In genomic region chr1:191185761-191186385, GRCm38 (mm10) we compare ENCODE assay signal across 9 mouse cellular contexts. TPM values are rescaled to one million over a fixed set of nuclear protein-coding genes. Genes with fewer than 3 reads are reported as not detected.
A peak's percentile ranks its signal among the peaks of the same experiment; 100 is the strongest.
DNase-seq lines count a peak whose midpoint lies in the region; ATAC-seq and TF ChIP-seq lines count a peak whose summit lies in the region.
"Had no signal": no experiment of that assay in that cellular context is flagged by ENCODE, and none has a peak within 500 bp of the region (broad histone marks: within the 10 kb centered on the region; RNA-seq: fewer than 3 reads in every experiment).

No protein-coding gene starts in this region.

- H3K9ac ChIP-seq in forebrain, embryonic 11.5 days (ENCODE audit: low read length), result no peak overlapping the region
- no peak overlapping the region; the same call in 1 of the 2 replicates for H3K9ac ChIP-seq in hindbrain, embryonic 16.5 days (ENCODE audit: low read depth, low read length)
- H3K9ac ChIP-seq in lung, embryonic 14.5 days, result peak overlapping the region; percentile 43
- no peak overlapping the region for H3K9ac ChIP-seq in stomach, embryonic 15.5 days

- H3K4me3 ChIP-seq in forebrain, embryonic 11.5 days (ENCODE audit: low read depth, low read length), result peak overlapping the region; percentile 46
- peak overlapping the region; percentile 55 for H3K4me3 ChIP-seq in hindbrain, embryonic 16.5 days (ENCODE audit: low read length)
- peak overlapping the region; percentile 60 for H3K4me3 ChIP-seq in lung, embryonic 14.5 days (ENCODE audit: low read depth, low read length)
- H3K4me3 ChIP-seq in stomach, embryonic 15.5 days (replicated peaks), result peak overlapping the region; percentile 56

- ATAC-seq in forebrain, embryonic 11.5 days (replicated peaks; ENCODE audit: low FRiP score), result no peak
- no peak for ATAC-seq in hindbrain, embryonic 16.5 days
- ATAC-seq in lung, embryonic 14.5 days (ENCODE audit: insufficient read depth), result no peak
- no peak for ATAC-seq in stomach, embryonic 15.5 days (ENCODE audit: insufficient read depth, low FRiP score, low read depth)

- TF ChIP-seq CTCF in lung, embryonic 14.5 days (IDR thresholded peaks at IDR 0.05; ENCODE audit: low read depth), result no peak

- peaks cover 49% of the 10 kb centered on the region for H3K27me3 ChIP-seq in forebrain, embryonic 11.5 days (ENCODE audit: control insufficient read depth, insufficient read depth, low read length)
- peaks cover 44% of the 10 kb centered on the region for H3K27me3 ChIP-seq in hindbrain, embryonic 16.5 days (replicated peaks; ENCODE audit: control insufficient read depth, insufficient read depth, low read length)
- peaks cover 52% of the 10 kb centered on the region for H3K27me3 ChIP-seq in lung, embryonic 14.5 days (ENCODE audit: insufficient read depth, low read length)
- peaks cover 45% of the 10 kb centered on the region for H3K27me3 ChIP-seq in stomach, embryonic 15.5 days (replicated peaks)

- no peak overlapping the region for H3K27ac ChIP-seq in forebrain, embryonic 11.5 days (ENCODE audit: low read depth, low read length)
- no peak overlapping the region for H3K27ac ChIP-seq in hindbrain, embryonic 16.5 days (ENCODE audit: low read depth, low read length)
- no peak overlapping the region; the same call in 1 of the 2 replicates for H3K27ac ChIP-seq in lung, embryonic 14.5 days (ENCODE audit: low read depth)
- peak overlapping the region; percentile 23; the same call in 1 of the 2 replicates for H3K27ac ChIP-seq in stomach, embryonic 15.5 days

- no peaks in the 10 kb centered on the region for H3K9me3 ChIP-seq in forebrain, embryonic 11.5 days (ENCODE audit: control insufficient read depth, low read length)
- no peaks in the 10 kb centered on the region for H3K9me3 ChIP-seq in hindbrain, embryonic 16.5 days (ENCODE audit: control insufficient read depth, low read length)
- no peaks in the 10 kb centered on the region for H3K9me3 ChIP-seq in lung, embryonic 14.5 days (ENCODE audit: low read depth, low read length)
- H3K9me3 ChIP-seq in stomach, embryonic 15.5 days, result no peaks in the 10 kb centered on the region

- no peaks in the 10 kb centered on the region for H3K36me3 ChIP-seq in forebrain, embryonic 11.5 days (ENCODE audit: control insufficient read depth, insufficient read depth, low read length)
- H3K36me3 ChIP-seq in hindbrain, embryonic 16.5 days (ENCODE audit: control insufficient read depth, insufficient read depth, low read length), result no peaks in the 10 kb centered on the region
- no peaks in the 10 kb centered on the region for H3K36me3 ChIP-seq in lung, embryonic 14.5 days (ENCODE audit: insufficient read depth)
- H3K36me3 ChIP-seq in stomach, embryonic 15.5 days, result no peaks in the 10 kb centered on the region

- peaks cover 14% of the 10 kb centered on the region for H3K4me1 ChIP-seq in forebrain, embryonic 11.5 days (replicated peaks; ENCODE audit: control insufficient read depth, insufficient read depth, low read length)
- H3K4me1 ChIP-seq in hindbrain, embryonic 16.5 days (ENCODE audit: control insufficient read depth, insufficient read depth, low read depth, low read length), result peaks cover 29% of the 10 kb centered on the region
- peaks cover 21% of the 10 kb centered on the region for H3K4me1 ChIP-seq in lung, embryonic 14.5 days (ENCODE audit: insufficient read depth)
- peaks cover 42% of the 10 kb centered on the region for H3K4me1 ChIP-seq in stomach, embryonic 15.5 days

- DNase-seq in adrenal gland, postnatal 10 days, result peak; percentile 19
- no peak for DNase-seq in adrenal gland, adult 2 months
- peak; percentile 58 for DNase-seq in forebrain, embryonic 11.5 days (ENCODE audit: low spot score)
- DNase-seq in lung, embryonic 14.5 days, result peak; percentile 59
- no peak for DNase-seq in thymus, postnatal 4 days
- DNase-seq in thymus, postnatal 0 days (ENCODE audit: low spot score), result no peak

- peak overlapping the region; percentile 99 for H3K4me2 ChIP-seq in forebrain, embryonic 11.5 days (ENCODE audit: low read depth, low read length, severe bottlenecking)
- H3K4me2 ChIP-seq in hindbrain, embryonic 16.5 days (ENCODE audit: low read length), result peak overlapping the region; percentile 100
- peak overlapping the region; percentile 99 for H3K4me2 ChIP-seq in lung, embryonic 14.5 days
- H3K4me2 ChIP-seq in stomach, embryonic 15.5 days, result peak overlapping the region; percentile 97

- WGBS in forebrain, embryonic 11.5 days, result 0% methylated on average over 16 of the region's 16 CpGs
- WGBS in hindbrain, embryonic 16.5 days, result under 1% methylated on average over 16 of the region's 16 CpGs
- under 1% methylated on average over 16 of the region's 16 CpGs for WGBS in lung, embryonic 14.5 days
- WGBS in stomach, embryonic 15.5 days, result under 1% methylated on average over 16 of the region's 16 CpGs

RNA-seq across cellular contexts. Expression of gene Fam71a, which starts 21.3 kb away (rescaled TPM):
- not detected for total RNA-seq in adrenal gland, postnatal 10 days (2021)
- total RNA-seq in adrenal gland, adult 2 months (2021), result not detected
- polyA plus RNA-seq in adrenal gland, adult 2 months (2012; rRNA removed), result not detected in 2 replicates
- polyA plus RNA-seq in forebrain, embryonic 11.5 days (2014; fragmentation: Nextera tagmentation; extraction: Ambion mirVana), result not detected in 2 replicates
- not detected in 2 replicates for polyA plus RNA-seq in hindbrain, embryonic 16.5 days (2015; fragmentation: Nextera tagmentation; extraction: Ambion mirVana)
- polyA plus RNA-seq in lung, embryonic 14.5 days (2014; fragmentation: Nextera tagmentation; extraction: Ambion mirVana), result not detected in 2 replicates
- polyA plus RNA-seq in stomach, embryonic 15.5 days (2015; fragmentation: Nextera tagmentation; extraction: Ambion mirVana), result not detected in 2 replicates
- polyA plus RNA-seq in thymus, postnatal 0 days (2015; fragmentation: Nextera tagmentation; extraction: Ambion mirVana), result not detected in 2 replicates

RNA-seq across cellular contexts. Expression of gene Atf3, which starts 32.0 kb away (rescaled TPM):
- total RNA-seq in adrenal gland, postnatal 10 days (2021), result 1 to 10 TPM; 1.2 to 5.4 TPM
- total RNA-seq in adrenal gland, adult 2 months (2021), result 1 to 10 TPM; 3.0 to 3.6 TPM
- polyA plus RNA-seq in adrenal gland, adult 2 months (2012; rRNA removed), result 1.1 and 2.8 TPM in 2 replicates
- 2.0 and 2.4 TPM in 2 replicates for polyA plus RNA-seq in forebrain, embryonic 11.5 days (2014; fragmentation: Nextera tagmentation; extraction: Ambion mirVana)
- 1.7 and 2.1 TPM in 2 replicates for polyA plus RNA-seq in hindbrain, embryonic 16.5 days (2015; fragmentation: Nextera tagmentation; extraction: Ambion mirVana)
- 3.7 and 4.5 TPM in 2 replicates for polyA plus RNA-seq in lung, embryonic 14.5 days (2014; fragmentation: Nextera tagmentation; extraction: Ambion mirVana)
- 4.2 and 4.4 TPM in 2 replicates for polyA plus RNA-seq in stomach, embryonic 15.5 days (2015; fragmentation: Nextera tagmentation; extraction: Ambion mirVana)
- polyA plus RNA-seq in thymus, postnatal 0 days (2015; fragmentation: Nextera tagmentation; extraction: Ambion mirVana), result 1.4 and 2.1 TPM in 2 replicates
- polyA plus RNA-seq: testis, adult 2 months had no signal

Comparison
In these comparisons a context has a peak if more than half of its experiments do, and no peak if none do; other contexts are left out.
1. DNase-seq: peak in adrenal gland, postnatal 10 days (single experiment), forebrain, embryonic 11.5 days (single experiment) and lung, embryonic 14.5 days (single experiment); none in adrenal gland, adult 2 months (single experiment), thymus, postnatal 4 days (single experiment) and thymus, postnatal 0 days (single experiment).
2. Peak in every context shown above with its lines, with median percentiles within 50 percentile points of each other: H3K4me2 ChIP-seq and H3K4me3 ChIP-seq.